Mouse (Mus musculus): ENCODE measurements around the gene Tiam2. TPM values are rescaled to one million over a fixed set of nuclear protein-coding genes. Genes with fewer than 3 reads are reported as not detected.

Tiam2 gene
- polyA plus RNA-seq, 2 experiments from 2014 or later = 0.79 to 1.3 TPM

DNA sequence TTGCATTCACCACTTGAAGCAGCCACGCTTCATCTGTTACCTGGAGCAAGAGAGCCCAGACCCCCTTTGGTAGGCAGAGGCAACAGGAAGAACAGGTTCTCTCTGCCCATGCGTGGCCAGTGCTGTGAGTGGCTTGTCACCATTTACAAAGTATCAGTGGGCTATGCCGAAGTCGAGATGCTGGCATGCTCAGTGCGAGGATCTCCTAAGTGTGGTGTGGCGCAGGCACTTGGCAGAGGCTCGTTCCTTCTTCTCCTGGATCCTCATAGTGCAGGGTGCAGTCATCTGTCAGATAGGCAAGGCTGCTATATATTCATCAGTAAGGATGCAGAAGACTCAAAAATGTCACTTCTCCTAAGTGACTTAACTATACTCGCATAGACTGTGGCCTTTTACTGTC, 173.1 kb downstream of the Tiam2 start:
- ATAC-seq = no peak

DNA sequence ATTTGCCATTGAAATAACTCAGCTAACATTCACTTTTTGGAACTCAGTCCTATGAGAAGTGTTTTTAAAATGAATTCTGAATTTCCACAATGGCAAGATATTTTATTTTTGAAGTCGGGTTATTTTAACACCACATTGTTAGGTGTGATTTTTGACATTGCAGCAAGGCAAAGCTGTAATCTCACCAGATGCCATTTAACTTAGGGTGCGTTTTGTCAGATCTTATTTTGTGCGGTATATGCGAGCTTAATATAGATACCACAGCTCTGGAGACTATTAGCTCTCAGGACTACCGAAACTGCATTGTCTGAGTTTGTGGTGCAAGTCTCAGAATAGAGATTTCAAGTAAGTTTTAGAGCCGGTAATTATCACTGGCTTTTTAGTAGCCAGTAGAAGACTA, 173.7 kb downstream of the Tiam2 start:
- ATAC-seq = no peak

DNA sequence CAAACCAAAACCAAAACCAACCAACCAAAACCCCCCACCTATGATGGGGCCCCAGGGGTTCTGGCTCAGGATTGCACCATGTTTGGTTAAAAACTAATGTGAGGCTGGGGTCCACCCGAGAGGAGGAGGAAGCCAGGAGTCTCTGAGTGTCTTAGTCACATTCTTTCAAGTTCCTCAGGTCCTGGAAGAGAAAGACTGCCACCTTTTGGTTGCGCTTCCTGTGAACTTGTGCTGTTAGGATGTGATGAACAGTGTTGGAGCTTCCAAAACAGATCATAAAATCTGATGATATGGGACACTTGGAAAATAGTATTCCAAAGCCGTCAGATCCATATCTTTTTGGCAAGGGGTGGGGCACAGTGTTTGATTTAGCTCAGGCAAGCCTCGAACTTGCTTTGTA, 174.6 kb downstream of the Tiam2 start:
- no peak for ATAC-seq

DNA sequence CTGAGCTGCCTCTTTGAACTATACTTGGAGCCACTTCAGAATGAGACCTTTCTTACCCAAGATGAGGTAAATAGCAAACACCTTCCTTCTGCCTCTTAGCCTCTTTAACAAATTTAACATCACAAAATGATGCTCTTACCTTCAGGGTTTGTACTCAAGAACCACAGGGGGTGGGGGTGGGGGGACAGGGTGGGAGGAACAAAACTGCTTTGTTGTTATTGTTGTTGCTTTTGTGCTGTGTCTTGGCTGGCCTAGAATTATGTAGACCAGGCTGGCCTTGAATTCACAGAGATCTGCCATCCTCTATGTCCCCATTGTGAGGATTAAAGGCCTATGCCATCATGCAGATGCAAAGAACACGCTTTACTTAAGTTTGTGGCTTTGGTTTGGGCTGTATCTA, 179.3 kb downstream of the Tiam2 start:
- ATAC-seq = no peak

DNA sequence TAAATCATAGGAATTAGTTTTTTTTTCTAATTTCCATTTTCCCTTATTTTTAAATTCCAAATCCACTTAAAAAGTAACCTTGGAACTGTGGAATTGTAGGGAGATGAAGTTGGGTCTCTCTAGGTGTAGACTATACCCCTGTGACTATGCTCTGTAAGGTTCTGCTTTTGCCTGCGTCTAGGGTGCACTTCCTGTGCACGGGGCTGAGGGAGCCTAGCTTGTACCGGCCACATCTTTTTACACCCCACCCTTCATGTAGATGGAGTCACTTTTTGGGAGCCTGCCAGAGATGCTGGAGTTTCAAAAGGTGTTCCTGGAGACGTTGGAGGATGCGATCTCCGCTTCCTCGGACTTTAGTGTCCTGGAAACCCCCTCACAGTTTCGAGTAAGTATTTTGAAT, 180.1 kb downstream of the Tiam2 start:
- peak; percentile 49 for ATAC-seq

DNA sequence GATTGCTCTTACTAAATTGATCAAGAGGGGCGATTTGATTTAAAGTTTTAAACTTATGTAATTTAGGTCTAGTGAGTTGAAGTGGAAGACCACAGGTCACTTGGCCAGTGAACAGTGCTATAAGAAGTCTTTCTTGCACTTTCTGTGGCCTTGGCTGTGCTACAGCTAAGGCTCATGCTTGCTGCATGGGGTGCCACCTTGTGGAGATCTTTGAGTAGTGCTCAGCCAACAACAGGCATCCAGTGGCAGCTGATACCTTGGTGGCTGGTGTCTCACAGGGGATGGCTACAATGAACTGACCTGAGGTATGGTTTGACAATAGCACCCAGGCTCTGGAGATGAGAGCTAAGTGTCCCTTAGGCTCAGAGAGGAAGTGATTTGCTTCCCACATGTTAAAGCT, 183.5 kb downstream of the Tiam2 start:
- ATAC-seq = peak; percentile 80

DNA sequence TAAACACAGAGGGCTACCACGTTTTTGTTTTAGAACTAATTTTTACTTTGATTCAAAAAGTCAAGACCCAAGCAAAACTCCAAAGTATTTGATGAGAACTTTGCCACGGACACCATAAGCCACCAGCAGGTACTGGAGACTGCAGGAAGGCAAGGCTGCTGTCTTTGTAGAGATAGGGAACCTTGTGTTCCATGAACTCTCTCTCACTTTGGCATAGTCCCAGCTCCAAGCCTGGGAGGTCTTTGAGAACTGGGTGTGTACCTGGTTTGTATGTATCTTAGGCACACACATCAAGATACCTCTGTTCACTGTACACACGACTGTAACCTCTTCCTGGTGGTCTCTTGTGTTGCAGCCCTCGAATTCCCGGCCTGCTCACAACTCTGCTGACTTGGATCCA, 187.9 kb downstream of the Tiam2 start:
- no peak for ATAC-seq

DNA sequence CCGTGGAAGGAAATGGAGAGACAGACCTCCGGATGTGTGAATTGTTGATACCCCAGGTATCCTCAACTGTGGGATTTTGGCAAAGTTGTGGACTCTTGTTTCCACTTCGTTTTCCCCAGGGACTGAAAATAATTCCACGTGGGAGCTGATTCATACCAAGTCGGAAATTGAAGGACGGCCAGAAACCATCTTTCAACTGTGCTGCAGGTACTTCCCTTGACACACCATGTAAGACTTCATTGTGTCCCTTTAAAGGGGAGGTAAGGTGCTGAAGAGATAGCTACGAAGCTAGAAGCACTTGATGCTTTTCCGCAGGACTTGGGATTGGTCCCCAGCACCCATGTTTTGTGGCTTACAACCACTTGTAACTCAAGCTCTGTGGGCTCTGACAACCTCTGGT, 189.5 kb downstream of the Tiam2 start:
- no peak for ATAC-seq

DNA sequence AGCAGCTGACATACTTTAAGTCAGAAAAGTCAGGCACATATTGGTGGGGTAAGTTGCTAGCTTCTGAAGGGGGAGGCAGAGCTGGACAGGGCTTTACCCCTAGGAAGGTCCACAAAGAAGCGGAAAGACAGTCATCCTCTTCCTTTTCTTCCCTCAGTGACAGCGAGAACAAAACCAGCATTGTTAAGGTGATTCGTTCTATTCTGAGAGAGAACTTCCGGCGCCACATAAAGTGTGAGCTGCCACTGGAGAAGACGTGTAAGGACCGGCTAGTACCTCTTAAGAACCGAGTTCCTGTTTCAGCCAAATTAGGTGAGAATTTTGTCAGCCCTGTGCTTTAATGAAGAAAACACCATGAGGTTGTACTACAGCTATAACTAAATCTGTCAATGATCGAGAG, 190.0 kb downstream of the Tiam2 start:
- ATAC-seq = no peak

DNA sequence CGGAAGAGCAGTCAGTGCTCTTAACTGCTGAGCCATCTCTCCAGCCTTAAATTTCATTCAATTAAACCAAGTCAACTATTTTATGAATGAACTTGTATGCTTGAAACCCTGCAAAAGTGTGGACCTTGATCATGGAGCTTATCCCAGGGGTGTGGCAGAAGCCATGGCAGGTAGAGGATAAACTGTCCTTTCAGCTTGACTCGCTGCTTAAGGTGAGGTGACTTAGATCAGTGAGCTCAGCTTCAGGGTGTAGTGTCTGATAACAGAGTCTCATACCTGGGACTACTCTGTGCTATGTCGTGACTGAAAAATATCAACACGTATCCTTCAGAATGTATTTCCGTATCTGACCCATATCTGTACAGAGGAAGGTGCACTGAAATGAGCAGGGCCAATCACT, 194.0 kb downstream of the Tiam2 start:
- ATAC-seq = no peak

DNA sequence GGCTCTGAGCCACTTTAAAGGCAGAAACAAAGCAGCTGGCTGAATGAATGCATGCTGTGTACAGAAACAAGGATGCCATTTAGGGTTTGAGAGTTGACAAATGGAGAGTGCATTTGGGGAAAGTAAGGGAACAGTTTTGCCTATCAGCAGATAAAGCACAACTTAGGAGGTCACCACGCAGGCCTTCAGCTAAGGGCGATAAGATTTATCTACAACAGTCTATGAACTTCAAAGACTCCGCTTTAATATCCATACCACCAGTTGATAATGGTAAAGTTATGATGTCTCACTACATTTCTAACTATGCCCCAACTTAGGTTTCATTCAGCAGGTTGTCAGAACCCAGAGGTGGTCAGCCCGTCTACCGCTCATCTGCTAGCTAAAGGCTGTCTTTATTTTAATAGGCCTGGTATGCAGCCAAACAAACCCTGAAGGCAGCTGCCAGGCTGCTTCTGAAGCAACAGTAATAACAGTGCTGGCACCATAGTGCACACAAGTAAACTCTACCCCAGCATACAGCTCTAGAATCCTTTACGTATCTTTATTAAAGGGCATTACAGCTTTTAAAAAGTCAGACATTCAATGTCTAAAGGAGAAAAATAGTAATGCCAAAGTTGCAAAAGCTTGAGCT, 201.6 kb downstream of the Tiam2 start:
- no peak for ATAC-seq

DNA sequence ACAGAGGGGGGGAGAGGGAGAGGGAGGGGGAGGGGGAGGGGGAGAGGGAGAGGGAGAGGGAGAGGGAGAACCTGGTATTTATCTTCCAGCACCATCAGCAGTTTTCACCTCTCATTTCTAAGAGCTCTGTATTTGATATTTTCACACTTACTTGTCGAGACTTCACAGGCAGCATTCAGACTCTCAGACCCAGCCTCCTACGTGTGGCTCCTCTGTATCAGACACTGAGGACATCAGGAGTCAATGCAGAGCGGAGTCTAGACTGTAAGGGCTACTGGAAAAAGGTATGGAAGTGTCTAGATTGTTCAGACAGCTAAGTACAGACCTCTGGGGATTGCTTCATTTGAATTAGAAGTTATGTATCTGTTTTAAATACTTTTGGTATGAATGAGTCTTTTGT, 203.2 kb downstream of the Tiam2 start:
- ATAC-seq = no peak

DNA sequence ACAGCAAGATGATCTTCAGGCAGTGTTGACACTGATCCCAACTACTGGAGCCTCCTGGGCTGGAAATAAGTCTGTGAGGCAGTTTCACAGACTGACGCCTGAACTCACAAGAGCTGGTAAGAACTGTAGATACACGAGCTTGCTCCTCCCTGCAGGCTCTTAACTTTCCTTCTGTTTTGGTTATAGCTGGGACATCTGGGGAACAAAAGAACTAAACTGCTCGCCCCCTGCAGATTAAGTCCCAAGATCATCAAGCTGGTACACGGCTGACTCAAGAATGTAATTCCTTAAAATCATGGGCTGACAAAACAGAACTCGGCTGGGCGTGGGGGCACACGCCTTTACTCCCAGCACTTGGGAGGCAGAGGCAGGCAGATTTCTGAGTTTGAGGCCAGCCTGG, 204.2 kb downstream of the Tiam2 start:
- no peak for ATAC-seq

DNA sequence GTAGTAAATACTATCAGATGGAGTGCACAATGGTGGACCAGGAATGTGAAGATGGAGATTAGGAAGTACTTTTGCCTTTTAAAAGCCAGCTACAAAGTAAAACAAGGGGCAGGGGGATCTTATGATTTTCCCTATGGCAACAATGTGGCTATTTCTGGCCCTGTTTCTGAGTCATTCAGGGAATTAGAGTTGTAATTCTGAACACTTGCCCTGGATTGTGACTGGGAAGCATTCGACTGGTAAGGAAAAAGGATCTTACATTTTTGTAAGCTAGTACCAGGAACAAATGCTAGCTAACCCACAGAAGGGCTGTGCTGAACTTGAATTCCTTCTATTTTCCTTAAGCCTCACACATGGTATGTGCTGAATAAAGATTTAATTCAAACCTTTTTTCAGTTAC, 205.3 kb downstream of the Tiam2 start:
- ATAC-seq = no peak

DNA sequence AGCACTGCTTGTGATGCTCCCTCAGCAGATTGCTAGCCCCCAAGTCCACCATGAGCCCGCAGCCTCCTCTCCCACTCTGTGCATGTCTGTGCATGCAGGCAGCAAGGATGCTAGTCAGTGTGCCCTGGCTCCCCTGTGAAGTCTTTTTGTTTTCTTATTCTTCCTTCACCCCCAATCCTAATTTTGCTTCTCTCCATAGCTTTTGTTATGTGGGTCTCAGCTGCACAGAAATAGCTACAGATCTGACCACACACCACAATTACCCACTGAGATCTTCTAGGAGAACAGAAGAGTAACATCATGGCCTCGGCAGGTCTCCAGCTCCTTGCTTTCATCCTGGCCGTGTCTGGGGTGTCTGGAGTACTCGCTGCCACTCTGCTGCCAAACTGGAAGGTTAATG, 205.9 kb downstream of the Tiam2 start, which contains the start of gene Cldn20:
Gene Cldn20 (plus strand): TSS at position 301 of the 400 bp plus-strand sequence.
- ATAC-seq = no peak

DNA sequence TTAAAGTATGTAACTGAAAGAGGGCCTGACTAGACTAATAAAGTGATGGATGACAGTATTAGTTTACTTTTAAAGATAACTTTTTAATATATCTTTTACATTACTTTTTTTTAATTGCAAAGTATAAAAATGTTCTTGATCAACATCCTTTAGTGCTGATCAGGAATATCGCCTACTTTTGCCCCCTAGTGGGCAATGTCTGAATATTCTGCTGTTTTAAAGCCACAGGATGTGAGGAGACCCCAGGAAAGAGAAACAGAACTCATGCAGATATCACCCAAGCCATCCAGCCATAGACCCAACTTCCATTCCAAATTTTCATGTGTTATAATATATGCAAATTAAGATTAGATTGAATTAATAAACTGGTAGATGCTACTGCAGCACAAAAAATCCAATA, 207.1 kb downstream of the Tiam2 start:
- peak; percentile 75 for ATAC-seq

DNA sequence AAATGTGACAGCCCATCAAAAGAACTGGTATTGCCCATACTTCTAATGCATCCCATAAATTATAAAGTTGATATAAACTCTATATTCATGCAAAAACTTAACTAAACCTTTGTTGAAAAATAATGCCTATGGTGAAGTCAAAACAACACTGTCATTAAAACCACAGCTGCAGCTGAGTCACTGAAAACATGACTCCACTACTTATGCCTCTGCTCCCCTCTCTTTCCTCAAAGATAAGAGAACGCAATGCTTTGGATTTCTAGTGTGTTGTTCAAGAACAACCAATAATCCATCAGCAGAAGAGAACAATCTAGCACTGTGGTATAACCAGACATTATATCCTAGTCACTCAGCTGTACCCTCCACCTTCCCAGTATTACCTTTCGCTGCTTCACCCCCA, 213.9 kb downstream of the Tiam2 start:
- no peak for ATAC-seq

DNA sequence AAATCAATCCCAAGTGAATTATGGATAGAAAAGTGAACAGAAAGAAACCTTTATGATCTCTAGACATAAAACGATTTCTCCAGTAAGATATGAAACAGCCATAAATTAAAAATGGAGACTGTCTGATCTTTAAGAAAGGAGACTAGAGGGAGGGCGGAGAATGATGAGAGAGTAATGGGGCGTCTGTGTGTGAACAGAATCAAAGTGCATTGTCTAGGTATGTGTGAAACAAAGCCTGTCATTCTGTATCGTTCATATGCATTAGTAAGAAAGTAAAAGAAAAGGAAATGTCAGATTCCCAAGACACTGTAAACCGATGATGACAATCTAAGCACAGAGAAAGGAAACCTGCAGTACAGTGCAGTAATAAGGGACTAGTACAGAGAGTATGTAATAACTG, 214.7 kb downstream of the Tiam2 start:
- no peak for ATAC-seq

DNA sequence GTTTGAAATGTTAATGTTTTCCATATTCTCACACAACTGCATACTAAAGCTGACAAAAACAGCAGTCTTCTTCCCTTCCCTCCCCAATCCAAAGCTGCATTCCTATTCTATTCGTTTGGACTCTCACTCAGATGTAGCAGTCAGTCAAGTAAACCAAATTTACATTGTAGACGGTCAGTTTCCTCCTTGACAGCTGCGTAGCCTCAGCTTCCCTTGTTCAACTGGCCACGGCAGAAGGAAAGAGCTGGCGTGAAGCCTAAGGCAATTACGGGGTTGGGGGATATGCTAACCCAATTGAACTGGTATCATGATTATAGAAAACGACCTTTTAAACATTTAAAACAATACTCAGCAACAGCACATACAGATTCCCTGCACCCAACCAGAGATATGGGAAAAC, 221.4 kb downstream of the Tiam2 start:
- no peak for ATAC-seq

DNA sequence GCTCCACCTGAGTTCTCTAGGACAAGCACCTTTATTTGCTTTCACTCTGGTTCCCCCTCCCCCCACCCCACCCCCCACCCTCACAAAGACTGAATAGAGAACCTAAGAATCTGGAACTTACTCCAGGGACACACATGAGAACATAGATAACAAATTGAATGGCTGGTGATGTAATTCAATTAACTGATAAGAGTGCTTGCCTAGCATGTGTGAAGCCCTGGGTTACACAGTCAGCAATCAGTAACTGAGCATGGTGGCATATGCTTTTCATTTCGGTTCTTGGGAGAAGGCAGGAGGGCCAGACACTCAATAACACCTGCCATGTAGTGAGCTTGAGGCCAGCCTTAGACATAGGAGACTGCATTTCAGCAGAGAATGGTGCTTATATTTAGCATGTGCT, 229.9 kb downstream of the Tiam2 start:
- no peak for ATAC-seq

DNA sequence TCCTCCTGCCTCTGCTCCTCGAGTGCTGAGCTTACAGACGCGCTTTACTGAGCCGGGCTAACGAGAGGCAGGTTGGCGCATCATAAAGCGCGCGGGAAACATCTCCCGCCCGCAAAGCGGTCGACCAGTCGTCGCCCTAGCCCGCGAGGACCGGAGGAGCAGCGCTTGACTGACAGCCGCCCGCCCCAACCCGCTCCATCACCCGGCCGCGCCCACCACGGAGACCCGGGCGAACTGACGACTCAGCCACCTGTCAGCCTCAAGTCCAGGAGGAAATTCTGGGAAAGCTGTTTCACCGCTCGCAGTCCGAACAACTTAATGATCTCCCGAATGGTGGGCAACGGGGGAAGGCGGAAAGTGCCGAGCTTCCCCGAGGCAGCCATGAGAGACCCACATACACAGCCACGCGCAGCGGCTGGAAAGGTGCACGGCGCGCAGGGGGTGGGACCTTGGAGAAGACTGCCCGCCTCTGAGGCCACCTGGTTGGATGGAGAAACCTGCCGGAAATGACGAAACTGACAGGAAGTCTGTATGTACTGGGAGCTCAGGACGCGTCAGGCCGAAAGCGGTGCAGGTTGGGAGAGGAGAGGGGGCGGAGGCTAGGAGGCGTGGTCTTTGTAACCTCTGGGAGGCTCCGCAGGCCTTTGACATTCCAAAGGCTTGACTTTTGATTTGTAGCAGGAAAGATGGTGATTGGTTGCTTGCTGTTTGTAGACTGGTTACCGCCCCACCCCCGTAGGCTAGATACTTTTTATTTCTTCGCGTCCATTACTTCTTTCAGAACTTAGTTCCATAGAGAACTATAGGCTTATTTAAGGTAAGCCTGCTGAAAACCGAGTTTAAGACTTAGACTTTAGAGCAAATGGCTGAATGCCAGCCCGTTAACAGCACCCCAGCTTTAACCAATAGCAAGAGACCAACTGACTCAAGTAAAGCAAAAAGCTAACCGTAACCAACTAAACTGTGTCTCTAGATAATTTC, 231.2 kb downstream of the Tiam2 start, which contains the start of gene Tfb1m:
Gene Tfb1m (minus strand): TSS at position 451 of the 981 bp plus-strand sequence.
- peak; percentile 94 for ATAC-seq

DNA sequence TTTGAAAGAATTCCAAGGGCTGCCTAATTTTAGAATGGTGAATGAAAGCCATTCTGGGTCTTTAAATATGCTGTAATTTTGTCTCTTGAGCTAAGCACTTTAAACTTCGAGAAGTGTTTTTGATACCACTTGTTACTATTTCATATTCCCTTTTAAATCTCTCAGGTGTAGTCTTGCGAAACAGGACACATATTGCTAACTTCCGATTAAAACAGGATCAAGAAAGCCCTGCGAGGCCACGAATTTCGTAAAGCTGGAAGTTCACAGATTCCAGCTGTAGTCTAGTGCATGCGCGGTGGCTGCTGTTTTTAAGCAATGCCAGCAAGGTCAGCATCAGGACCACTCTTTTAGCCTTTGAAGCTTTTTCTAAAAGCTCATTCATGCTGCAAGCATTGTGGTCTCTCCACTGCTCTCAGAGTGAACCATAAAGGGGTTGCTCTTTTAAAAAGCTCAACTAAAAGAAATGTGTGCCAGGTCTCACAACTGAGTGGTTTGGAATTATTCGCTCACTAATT, 232.0 kb downstream of the Tiam2 start:
- no peak for ATAC-seq

DNA sequence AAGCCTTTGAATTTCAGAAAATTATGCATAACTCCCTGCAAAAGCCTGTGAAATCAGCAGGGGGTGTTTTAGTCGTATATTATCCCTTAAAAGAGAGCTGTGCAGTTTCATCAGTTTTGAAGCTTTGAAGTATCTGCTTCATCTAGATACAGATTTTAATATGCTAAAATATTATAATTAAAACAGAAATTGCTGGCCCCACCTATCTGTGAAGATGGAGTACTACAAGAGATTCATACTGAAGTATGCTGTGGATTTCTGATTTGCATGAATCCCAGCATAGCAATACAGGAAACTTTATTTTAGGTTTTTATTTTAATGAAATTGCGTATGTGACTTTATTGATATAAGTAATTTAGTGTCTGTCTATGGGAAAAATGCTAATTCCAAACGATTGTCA, 234.2 kb downstream of the Tiam2 start:
- ATAC-seq = no peak

DNA sequence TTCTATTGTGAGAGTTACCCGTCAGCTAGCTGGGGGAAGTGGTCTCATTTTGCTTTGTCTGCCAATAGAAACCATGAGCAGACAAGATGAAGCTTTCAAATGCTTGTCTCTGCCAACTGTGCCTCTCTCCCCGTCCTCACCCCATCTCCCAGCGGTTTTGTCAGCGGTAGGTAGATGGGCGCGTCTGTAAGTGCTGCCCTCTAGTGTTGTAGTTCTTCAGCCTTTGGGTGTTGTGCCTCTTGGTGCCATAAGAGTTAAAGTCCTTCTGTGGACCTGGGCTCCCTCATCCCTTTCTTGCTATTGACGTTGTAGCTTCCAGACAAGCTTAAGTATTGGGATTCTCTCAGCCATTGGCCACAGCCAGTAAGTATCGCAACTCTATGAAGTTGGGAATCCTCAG, 236.0 kb downstream of the Tiam2 start:
- no peak for ATAC-seq
